Mouse (Mus musculus) lung, embryonic 16.5 days (tissue): ENCODE data around the gene Vmn2r35. TPM values are rescaled to one million over a fixed set of nuclear protein-coding genes. Genes with fewer than 3 reads are reported as not detected.
"Not testable (repeated sequence)": the region's sequence is repeated elsewhere in the genome, so short reads cannot be mapped to it uniquely, and the experiment has no call there.

Experiments
- ATAC-seq: fragments of 200-750 bp; cut with Nextera tagmentation; 2 replicates; pipeline ENCODE4 v1.8.0; 2017; ENCODE audit warnings: low read depth, mild to moderate bottlenecking, moderate library complexity
- H3K27ac ChIP-seq: fragments of 300-500 bp; sonication (generic); 2 replicates; pipeline ENCODE4 v1.5.1; 2014; ENCODE audit warnings: mild to moderate bottlenecking, control low read depth, low read length
- H3K27me3 ChIP-seq: fragments of 300-500 bp; sonication (generic); 2 replicates; pipeline ENCODE4 v1.6.1; 2014; ENCODE audit warnings: low read depth, low read length, mixed read lengths; ENCODE audit not compliant: control insufficient read depth, insufficient read depth
- H3K36me3 ChIP-seq: fragments of 300-500 bp; sonication (generic); 2 replicates; pipeline ENCODE4 v1.6.1; 2014; ENCODE audit warnings: low read length; ENCODE audit not compliant: control insufficient read depth, insufficient read depth
- H3K4me1 ChIP-seq: fragments of 300-500 bp; sonication (generic); replicated peaks from 2 replicates; pipeline ENCODE4 v1.6.1; 2014; ENCODE audit warnings: low read length, mixed read lengths; ENCODE audit not compliant: control insufficient read depth, insufficient read depth
- H3K4me2 ChIP-seq: fragments of 300-500 bp; sonication (generic); 2 replicates; pipeline ENCODE4 v1.6.1; 2014; ENCODE audit warnings: low read depth, low read length, control low read depth
- H3K4me3 ChIP-seq: fragments of 300-500 bp; sonication (generic); 2 replicates; pipeline ENCODE4 v1.5.1; 2014; ENCODE audit warnings: mild to moderate bottlenecking, low read length, control low read depth
- H3K9ac ChIP-seq: fragments of 300-500 bp; sonication (generic); 2 replicates; pipeline ENCODE4 v1.6.1; 2014; ENCODE audit warnings: low read length, control low read depth
- H3K9me3 ChIP-seq: fragments of 300-500 bp; sonication (generic); 2 replicates; pipeline ENCODE4 v1.6.1; 2016; ENCODE audit warnings: low read length; ENCODE audit not compliant: control insufficient read depth
- WGBS: fragments of 180-500 bp; shearing (Covaris S2); extraction: QIAGEN DNeasy Blood & Tissue Kit; methylation state at CpG from one replicate; pipeline ENCODE4 v1.1.7; 2014; 5-methylcytosine and 5-hydroxymethylcytosine counted together
- polyA plus RNA-seq: library from polyadenylated mRNA; unstranded; fragments of >200 nt; fragmentation: Nextera tagmentation; extraction: Ambion mirVana; gene quantifications from 2 replicates; pipeline ENCODE4 v1.2.1, GENCODE M21; 2015

The Vmn2r35 gene
- not detected in 2 replicates for polyA plus RNA-seq

DNA sequence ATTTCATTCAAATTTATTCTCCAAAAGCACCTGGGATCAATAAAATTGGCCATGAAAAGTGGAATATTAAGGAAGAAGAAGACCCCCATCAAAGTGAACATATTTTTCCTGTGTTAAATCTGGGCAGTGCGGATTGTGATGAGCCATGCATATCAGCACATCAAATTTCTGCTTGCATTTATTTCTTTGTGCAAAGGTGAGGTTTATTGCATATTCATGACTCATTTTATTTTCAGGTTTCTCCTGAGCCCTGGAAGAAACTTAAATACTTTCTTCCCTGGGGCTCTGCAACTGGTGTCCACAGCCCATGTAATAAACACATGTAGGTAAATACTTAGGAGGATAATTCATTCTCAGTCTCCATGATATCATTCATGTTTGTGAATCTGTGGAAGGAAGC lies at the start of gene Vmn2r35:
Gene Vmn2r35, minus strand, starts transcription at position 101 of the 400 bp plus-strand sequence.
- H3K27ac ChIP-seq, H3K9me3 ChIP-seq: not testable (repeated sequence)

DNA sequence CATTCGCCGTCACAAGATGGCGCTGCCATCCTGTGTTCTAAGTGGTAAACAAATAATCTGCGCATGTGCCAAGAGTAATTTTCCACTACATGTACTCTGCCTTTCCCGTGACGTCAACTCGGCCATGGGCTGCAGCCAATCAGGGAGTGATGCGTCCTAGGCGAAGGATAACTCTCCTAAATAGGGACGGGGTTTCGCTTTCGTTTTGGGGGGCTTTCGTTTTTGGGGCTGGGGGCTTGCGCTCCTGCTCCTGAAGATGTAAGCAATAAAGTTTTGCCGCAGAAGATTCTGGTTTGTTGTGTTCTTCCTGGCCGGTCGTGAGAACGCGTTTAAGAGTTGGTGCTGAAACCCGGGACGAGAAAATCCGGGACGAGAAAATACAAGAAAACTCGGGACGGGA lies 25.5 kb downstream of the Vmn2r35 start:
- H3K27ac ChIP-seq = not testable (repeated sequence)
- WGBS = no CpG with 5 or more reads among the region's 25 CpGs

More for the DNA sequence above, at the start of gene Vmn2r35:
- WGBS = no CpG with 5 or more reads among the region's 1 CpGs
- H3K4me2 ChIP-seq, H3K4me1 ChIP-seq, H3K36me3 ChIP-seq, H3K27me3 ChIP-seq, H3K4me3 ChIP-seq, H3K9ac ChIP-seq, ATAC-seq: not testable (repeated sequence)

More for the DNA sequence above, 25.5 kb downstream of the Vmn2r35 start:
- not testable (repeated sequence) for H3K27me3 ChIP-seq, H3K4me2 ChIP-seq, ATAC-seq, H3K4me1 ChIP-seq, H3K4me3 ChIP-seq, H3K36me3 ChIP-seq, H3K9me3 ChIP-seq, H3K9ac ChIP-seq

Other genes with a start within 250 kb of the Vmn2r35 start
- gene Vmn2r34, start 130.4 kb downstream of the Vmn2r35 start, polyA plus RNA-seq = not detected in 2 replicates
- not detected in 2 replicates for gene Vmn2r36, start 82.6 kb upstream of the Vmn2r35 start, polyA plus RNA-seq